Mouse (Mus musculus) spleen, adult 12 weeks (tissue): ENCODE measurements around the gene Dtnb.

ENCODE experiments used
- DNase-seq: peaks from one replicate; pipeline ENCODE4 v3.0.0; 2022; ENCODE audit warnings: low spot score

Gene Dtnb

DNA sequence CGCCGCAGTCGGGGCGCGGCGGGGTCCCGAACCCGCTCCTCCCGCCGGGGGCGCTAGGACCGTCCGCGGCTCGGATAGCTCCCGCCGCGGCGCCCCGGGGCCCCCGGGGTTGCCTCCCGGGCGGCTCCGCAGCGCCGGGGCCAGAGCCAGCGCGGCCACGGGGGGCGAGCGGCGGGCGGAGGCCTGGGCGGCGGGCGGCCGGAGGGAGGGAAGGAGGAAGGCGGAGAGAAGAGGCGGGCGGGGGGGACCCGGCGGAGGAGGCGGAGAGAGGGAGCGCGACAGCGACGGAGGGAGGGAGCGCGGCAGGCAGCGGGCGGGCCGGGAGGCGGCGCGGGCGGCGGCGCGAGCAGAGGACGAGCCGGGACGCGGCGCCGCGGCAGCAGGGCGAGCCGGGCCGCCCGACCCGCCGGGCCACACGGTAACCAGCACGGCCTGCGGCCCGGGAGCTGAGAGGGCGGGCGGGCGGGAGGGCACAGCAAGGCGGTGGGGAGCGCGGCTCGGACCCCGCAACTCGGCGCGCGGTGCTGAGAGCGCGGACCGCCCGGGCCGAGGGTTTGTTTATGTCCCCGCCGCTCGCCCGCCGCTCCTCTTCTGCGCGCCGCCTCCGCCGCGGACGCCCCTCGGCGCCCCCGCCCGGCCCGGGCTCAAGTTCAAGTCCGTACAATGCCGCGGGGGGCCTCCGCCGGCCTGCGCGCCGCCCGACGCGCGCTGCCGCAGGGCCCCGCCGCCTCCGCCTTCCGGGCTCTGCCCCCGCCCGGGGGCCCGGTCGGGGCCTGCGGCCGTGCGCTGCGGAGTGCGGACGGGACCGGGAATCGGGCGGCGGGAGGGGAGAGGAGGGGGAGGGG is 234.7 kb downstream of the Dtnb start:
- DNase-seq = no peak

DNA sequence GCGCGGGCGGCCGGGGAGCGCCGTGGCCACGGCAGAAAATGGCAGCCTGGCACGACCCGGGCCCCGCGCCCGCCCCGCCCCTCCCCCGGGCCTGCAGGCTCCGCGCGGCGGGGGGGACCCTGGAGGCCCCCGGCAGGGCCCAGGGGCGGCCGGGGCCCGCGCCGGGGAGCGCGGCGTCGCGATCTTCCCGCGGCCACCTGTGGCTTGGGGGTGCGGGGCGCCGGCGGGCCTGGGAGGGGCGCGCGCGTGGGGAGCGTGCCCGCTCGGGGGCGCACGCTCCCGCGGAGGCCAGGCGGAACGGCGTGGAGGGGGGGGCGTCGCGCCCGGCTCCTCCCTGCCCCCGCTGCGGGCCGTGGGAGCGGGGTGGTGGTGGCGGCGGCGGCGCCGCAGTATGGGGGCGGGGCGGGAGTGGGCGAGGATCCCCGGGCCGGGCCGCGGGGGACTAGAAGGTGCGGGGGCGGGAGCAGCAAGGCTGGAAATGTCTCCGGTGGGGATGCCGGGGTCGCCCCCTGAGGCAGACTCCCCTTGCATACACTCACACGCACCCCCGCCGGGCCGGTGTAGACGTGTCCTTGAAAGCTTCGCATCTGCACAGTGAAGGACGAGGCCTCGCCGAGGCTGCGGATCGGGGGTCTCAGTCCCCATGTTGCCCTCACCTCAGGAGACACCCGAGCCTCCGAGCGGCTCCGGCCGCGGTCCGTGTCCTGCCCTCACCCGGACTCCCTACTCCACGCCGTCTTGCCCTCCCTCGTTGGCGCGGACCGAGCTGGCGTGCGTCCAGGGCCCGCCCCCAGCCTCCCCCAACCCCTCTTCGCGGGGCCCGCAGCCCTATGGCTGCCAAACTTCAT is 235.6 kb downstream of the Dtnb start:
- no peak for DNase-seq

DNA sequence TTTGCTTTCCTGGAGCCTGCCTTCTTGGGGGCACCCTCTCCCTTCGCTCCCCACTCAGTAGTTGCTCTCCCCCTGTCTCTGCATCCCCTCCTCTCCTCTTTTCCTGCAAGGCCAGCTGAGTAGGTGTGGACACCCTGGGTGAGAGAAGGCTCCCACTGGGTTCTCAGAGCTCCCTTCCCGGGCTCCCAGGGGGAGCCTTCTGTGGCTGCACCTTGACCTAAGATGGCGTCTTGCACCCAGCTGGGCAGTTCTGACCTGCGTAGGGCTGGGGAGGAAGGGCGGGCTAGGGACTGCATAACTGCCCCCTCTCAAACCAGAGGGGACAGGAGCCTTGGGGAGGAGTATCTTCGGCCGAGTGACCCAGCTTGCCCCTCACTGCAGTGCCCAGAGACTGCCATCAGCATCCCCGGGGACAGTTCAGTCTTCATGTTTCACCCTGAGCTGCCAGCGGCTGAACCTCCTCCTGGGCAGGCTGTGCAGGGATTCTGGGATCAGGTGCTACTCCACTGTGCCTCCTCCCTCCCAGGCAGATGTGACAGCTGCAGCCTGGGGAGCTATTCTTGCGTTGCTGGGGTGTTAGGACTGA is 236.3 kb downstream of the Dtnb start:
- no peak for DNase-seq

DNA sequence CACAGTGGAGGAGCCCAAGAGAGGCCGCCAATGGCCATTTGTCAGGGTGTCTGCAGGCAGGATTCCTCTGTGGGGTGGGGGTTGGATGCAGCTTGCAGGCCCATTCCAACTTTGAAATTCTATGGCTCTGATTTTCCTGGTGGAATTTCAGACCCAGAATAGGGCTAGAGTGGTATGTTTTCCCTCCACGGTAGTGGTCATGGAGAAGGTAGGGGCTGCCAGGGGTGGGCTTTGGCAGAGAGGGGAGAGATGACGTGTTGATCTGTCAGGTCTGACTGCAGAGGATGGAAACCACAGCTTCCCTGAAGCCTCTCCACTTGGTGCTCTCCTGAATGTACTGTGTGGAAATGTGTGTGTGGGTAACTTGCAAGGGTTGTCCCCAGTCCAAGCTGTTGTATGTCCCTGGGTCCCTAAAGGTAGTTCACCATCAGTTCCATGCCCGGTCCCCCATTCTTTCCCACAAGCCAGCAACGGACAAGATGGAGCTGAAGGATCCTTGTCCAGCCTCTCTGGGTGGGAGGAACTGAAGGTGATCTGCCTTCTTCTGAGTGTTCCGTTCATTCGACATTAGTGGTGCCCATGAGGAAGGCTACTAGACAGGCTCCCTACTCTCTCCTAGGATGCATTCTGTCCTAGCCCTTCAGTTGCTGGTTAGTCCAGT is 237.5 kb downstream of the Dtnb start:
- DNase-seq = no peak

DNA sequence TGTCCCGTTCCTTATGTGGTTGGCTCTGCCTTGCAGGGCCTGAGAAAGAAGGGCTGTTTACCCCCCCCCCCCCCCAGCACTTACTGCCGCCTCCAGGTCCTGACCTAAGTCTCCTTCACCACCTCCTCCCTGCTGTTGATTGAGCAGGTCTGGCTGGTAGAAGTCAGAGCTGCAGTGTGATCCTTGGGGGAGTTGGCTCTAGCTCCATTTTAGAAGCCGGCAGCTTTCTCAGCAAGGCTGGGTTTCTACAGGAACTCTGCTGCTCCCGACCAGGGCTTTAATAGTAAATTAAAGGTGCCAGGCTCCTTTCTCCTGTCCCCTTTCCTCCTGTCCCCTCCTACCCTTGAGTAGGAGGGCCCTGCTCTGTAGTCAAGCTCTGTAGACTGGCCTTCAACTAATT is 238.3 kb downstream of the Dtnb start:
- no peak for DNase-seq

DNA sequence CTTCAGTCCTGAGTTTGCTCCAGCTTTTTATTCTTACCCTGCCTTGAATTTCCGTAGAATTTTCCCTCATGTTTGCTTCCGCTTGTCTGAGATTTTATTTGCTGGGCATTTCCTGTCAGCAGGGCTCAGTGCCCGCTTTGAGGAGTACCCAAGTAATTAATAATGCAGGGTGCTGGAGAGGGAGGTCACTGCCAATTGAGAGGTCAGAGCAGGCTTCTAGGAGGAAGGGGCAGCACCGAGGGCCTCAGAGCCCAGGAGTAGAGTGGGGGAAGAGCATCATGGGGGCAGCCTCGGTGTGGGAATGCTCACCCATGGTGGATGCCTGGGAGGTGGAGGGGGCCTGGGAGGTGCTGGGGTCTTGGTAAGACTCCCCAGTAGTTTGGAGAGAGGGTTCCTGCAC is 239.4 kb downstream of the Dtnb start:
- no peak for DNase-seq

DNA sequence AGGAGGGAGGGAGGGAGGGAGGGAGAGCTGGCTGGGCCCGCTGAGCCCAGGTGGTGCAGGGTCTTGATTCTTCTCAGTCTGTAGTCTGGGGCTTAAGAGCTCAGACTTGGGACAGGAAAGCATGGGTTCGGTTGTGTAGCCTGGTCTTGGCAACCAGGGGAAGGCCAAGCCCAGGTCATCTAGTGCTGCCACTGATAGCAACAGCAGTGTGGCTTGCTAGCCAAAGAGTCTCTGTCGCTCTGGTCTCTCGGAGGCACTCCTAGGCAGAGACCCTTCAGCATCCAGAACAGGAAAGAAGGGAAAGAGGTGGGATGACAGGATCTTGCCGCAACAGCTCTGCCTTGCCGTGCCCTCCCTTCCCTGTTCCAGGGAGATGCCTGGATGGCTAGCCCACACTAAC is 240.1 kb downstream of the Dtnb start:
- no peak for DNase-seq

DNA sequence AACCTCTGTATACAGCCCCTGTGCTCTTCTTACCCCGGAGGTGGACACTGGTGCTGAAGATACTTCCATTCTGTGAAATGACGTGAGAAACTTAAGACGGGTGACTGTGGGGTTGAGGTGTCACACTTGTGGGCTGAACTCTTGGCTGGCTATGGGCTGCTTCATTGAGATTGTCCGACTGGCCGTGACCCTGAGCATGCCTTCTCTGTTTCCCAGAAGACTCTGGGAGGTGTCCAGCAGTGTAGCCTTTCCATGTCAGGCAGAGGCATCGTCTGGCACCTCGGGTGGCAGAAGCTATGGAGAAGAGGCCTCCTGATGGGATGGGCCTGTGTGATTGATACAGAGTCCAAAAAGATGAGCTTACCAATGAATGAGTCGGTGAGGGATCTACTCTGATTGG is 241.0 kb downstream of the Dtnb start:
- DNase-seq = no peak

DNA sequence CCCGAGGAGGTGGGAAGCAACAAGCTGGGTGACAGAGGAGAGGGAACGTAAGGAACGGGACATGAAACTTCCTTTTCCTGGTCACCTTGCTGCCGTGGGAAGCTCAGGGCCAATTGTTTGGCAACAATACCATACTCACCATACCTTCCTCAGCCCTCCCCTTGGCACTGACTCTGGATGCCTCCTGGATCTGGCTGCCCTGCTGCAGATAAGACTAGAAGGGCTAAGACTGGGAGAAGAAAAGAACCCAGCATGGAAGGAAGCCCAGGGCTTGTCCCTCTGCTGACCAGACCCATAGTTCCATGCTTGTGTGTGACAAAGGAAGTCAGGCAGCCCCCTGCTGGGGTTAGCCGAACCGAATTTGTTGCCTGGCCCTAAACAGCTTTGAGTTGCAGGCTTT is 243.2 kb downstream of the Dtnb start:
- no peak for DNase-seq

DNA sequence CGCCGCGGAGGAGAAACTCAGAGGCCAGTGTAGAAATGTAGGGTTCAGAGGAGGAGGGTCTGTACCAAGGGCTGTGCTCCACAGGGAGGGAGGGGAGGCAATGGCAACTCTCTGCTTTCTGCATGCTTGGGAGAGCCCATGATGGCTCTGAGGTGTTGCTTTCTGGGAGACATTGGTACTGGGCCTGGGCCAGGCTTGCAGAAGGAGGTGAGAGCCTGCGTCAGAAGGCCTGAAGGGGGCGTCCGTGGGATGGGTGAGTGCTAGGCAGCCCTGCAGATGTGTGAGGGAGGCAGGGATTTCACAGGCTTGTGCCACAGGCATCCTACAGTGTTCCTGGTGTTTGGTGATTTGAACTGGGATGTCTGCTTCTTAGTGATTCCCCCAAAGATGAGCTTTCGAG is 244.9 kb downstream of the Dtnb start:
- no peak for DNase-seq

DNA sequence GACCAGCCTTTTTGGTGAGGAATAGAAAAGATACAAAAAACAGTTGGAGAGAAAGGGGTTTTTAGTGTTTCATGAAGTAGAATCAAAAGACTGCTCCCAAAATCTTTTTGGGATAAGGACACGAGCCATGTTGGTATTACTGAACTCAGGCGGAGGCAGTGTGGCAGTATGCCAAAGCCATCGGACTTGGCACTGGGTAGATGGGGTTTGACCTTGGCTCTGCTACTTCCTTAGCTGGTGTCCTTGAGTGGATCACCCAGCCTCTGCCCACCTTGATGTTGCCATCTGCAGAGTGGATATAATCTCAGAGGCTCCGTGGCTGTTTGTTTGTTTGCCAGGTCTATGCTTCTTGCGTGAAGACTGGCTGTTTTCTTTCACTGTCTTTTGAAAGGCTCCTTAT is 245.4 kb downstream of the Dtnb start:
- DNase-seq = no peak

DNA sequence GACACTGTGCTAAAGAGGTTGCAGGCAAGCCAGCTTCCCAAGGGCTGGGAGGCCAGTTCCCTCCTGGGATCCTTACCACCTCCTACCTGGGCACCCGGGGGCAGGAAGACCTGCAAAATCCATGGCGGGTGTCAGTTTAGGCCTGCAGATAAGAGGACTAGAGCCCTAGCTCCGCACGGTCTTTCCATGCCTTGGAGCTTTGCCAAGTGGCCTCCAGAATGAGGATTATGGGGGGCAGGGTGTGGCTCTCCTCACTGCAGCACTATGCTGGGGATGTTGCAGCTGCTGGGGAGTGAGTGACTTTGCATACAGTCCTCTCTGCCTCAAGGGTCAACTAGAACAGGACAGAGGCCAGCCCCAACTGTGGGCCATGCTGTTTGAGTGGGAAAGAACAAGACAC is 247.7 kb downstream of the Dtnb start:
- DNase-seq = no peak

DNA sequence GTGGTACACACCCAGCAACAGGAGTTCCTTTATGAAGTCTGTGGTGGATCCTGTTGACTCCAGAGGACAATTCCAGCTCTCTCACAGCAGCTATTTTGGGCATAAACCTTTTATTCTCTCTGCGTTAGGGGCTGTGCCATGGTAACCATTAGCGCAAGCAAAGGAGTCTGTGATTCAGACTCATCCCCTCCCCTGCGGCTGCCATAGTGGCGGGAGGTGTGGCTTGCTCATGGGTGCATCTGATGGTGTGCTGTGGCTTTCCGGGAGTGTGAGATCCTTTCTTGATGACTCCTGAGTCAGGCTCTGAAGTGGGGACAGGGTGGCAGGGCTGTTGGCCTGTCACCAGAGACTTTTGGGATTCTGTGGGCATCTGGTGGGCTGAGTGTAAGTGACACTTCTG is 251.2 kb downstream of the Dtnb start:
- DNase-seq = no peak

DNA sequence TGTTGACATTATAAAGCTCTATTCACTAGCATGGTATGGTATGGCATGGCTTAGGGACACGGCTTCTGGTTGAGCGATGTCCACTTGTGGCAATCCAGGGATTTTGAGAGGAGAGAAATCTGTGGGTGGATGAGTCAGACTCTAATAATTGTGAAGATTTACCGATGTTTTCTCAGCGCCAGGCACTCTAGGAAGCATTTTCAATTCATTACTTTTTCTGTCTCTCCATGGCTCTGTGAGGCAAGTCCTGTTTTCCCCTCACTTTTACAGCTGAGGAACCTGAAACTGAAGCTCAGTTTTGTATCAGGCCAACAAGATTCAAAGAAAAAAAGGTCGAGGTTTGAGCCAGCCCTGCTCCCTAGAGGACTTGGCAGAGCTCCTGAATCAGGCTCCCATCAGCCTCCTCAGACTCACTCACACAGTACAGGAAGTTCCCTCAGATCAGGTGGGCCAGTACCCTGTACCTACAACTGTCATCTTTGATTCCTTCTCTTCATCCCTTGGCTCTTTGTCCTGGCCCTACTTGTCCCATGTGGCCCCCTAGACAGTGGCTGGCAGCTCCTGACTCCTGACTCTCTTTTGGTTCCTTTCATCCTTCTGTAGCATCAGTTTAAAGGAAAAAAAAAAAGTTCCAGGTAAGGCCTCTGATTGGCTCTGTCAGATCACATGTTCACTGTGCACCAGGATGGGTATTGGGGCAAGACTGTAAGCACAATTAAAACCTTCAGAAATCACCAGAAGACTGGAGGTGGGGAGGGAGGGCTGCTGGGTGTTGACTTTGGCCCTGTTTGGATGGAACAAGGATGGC is 252.9 kb downstream of the Dtnb start:
- DNase-seq = no peak

DNA sequence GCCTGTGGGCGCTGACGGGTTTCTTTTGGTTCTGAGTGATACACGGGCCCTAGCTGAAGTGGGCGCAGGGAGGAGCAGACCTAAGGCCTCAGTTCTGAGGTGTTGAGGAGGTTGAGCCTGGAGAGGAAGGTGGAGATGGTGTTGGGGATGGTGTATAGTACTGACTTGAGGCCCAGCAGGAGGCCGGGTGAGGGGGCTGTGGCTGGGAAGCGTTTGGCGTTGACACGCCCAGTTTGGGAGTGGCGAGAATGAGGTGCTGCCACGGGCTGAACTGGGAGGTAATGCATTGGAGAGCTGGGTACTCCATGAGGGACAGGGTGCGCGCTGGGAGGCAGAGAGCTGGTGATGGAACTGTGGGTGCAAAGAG is 253.5 kb downstream of the Dtnb start:
- DNase-seq = no peak

DNA sequence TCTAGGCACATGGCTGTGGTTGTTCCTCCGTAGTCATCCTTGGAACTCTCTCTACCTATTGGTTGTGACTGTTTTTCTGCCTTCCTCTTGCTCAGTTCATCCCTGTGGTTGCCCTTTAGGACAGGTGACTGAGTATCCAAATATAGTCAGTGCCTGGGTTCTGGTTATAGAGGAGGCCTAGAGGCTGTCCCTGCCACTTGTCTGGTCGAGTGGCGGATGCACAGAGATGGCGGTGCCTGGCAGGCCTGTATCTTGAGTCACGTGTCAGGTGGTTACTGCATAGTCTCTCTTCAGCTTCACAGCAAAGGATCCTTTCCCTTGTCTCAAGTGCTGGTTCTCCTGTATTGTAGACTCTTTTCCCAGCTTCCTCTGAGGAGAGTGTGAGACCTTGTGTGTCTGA is 255.6 kb downstream of the Dtnb start:
- no peak for DNase-seq
